Mouse (Mus musculus) hindbrain, postnatal 0 days (tissue): ENCODE data around the gene Ror1. TPM values are rescaled to one million over a fixed set of nuclear protein-coding genes. Genes with fewer than 3 reads are reported as not detected.

Experiments used
- ATAC-seq: fragments of 200-750 bp; cut with Nextera tagmentation; 2 replicates; pipeline ENCODE4 v1.8.0; 2017; ENCODE audit warnings: mild to moderate bottlenecking, moderate TSS enrichment, moderate library complexity
- DNase-seq: peaks from one replicate; pipeline ENCODE4 v3.0.0-alpha.2; 2015; ENCODE audit warnings: low spot score
- H3K27ac ChIP-seq: fragments of 300-500 bp; sonication (generic); 2 replicates; pipeline ENCODE4 v1.5.1; 2014; ENCODE audit warnings: mild to moderate bottlenecking
- H3K27me3 ChIP-seq: fragments of 300-500 bp; sonication (generic); 2 replicates; pipeline ENCODE4 v1.6.1; 2014; ENCODE audit warnings: low read length, mixed read lengths; ENCODE audit not compliant: insufficient read depth
- H3K36me3 ChIP-seq: fragments of 300-500 bp; sonication (generic); 2 replicates; pipeline ENCODE4 v1.6.1; 2014; ENCODE audit warnings: low read length, mixed read lengths; ENCODE audit not compliant: insufficient read depth
- H3K4me1 ChIP-seq: fragments of 300-500 bp; sonication (generic); 2 replicates; pipeline ENCODE4 v1.6.1; 2014; ENCODE audit warnings: antibody characterized with exemption, low read length, mixed read lengths; ENCODE audit not compliant: insufficient read depth
- H3K4me2 ChIP-seq: fragments of 300-500 bp; sonication (generic); 2 replicates; pipeline ENCODE4 v1.6.1; 2014; ENCODE audit warnings: low read depth, mild to moderate bottlenecking, low read length, moderate library complexity, mixed read lengths
- H3K4me3 ChIP-seq: fragments of 300-500 bp; sonication (generic); 2 replicates; pipeline ENCODE4 v1.5.1; 2014; ENCODE audit warnings: low read length
- H3K9ac ChIP-seq: fragments of 300-500 bp; sonication (generic); replicated peaks from 2 replicates; pipeline ENCODE4 v1.6.1; 2014; ENCODE audit warnings: mild to moderate bottlenecking, low read length, moderate library complexity, mixed read lengths
- H3K9me3 ChIP-seq: fragments of 300-500 bp; sonication (generic); 2 replicates; pipeline ENCODE4 v1.6.1; 2016; ENCODE audit warnings: low read length, mixed read lengths
- CTCF ChIP-seq: IDR thresholded peaks from 2 replicates; pipeline ENCODE4 v1.5.1; 2016; ENCODE audit warnings: antibody characterized with exemption, control low read depth, low read depth
- WGBS: fragments of 180-500 bp; shearing (Covaris S2); extraction: QIAGEN DNeasy Blood & Tissue Kit; methylation state at CpG from one replicate; pipeline ENCODE4 v1.1.7; 2014; 5-methylcytosine and 5-hydroxymethylcytosine counted together
- polyA plus RNA-seq: library from polyadenylated mRNA; unstranded; fragments of >200 nt; fragmentation: Nextera tagmentation; extraction: Ambion mirVana; gene quantifications from 2 replicates; pipeline ENCODE4 v1.2.1, GENCODE M21; 2015
- total RNA-seq: library from RNA; depleted of rRNA; stranded (reverse); fragments of >200 nt; gene quantifications from 2 replicates; pipeline ENCODE4 v1.2.3, GENCODE M21; 2014

Gene Ror1
- total and polyA plus RNA-seq, 2 experiments from 2014 or later = 2.0 to 5.8 TPM

GRCm38 (mm10) chr4:100409521-100409920, 313.9 kb downstream of the Ror1 start:
- DNase-seq (no peak), ATAC-seq (no peak)
- H3K9ac ChIP-seq = no peak overlapping the region
- no peak overlapping the region for H3K4me2 ChIP-seq
- H3K4me1 ChIP-seq = no peaks in the 10 kb centered on the region
- no peaks in the 10 kb centered on the region for H3K36me3 ChIP-seq
- no peaks in the 10 kb centered on the region for H3K27me3 ChIP-seq
- H3K4me3 ChIP-seq = no peak overlapping the region
- 81% methylated on average over 8 of the region's 8 CpGs for WGBS
- no peak overlapping the region for H3K27ac ChIP-seq
- TF ChIP-seq CTCF = no peak
- no peaks in the 10 kb centered on the region for H3K9me3 ChIP-seq

- peak; percentile 68 for ATAC-seq
These were observed 316.4 kb downstream of the Ror1 start for GRCm38 (mm10) chr4:100411841-100412539.

GRCm38 (mm10) chr4:100422756-100423155, 327.2 kb downstream of the Ror1 start:
- DNase-seq = peak; percentile 50
- peaks cover 6% of the 10 kb centered on the region; the same call in 1 of the 2 replicates for H3K4me1 ChIP-seq
- no peaks in the 10 kb centered on the region for H3K9me3 ChIP-seq
- no peak overlapping the region for H3K4me3 ChIP-seq
- 8% methylated on average over 3 of the region's 3 CpGs for WGBS
- no peak overlapping the region for H3K9ac ChIP-seq
- no peaks in the 10 kb centered on the region for H3K27me3 ChIP-seq
- TF ChIP-seq CTCF = no peak
- no peak overlapping the region for H3K27ac ChIP-seq
- no peak overlapping the region for H3K4me2 ChIP-seq
- no peak for ATAC-seq
- no peaks in the 10 kb centered on the region for H3K36me3 ChIP-seq

More at GRCm38 (mm10) chr4:100411841-100412539, 316.4 kb downstream of the Ror1 start:
- Histone ChIP-seq H3K4me1 (no peaks in the 10 kb centered on the region), H3K4me2 (no peak overlapping the region), H3K27me3 (no peaks in the 10 kb centered on the region), H3K9me3 (no peaks in the 10 kb centered on the region), H3K36me3 (no peaks in the 10 kb centered on the region), H3K4me3 (no peak overlapping the region), H3K27ac (no peak overlapping the region), H3K9ac (no peak overlapping the region)
- peak; percentile 25 for DNase-seq
- 25% methylated on average over 13 of the region's 13 CpGs for WGBS
- no peak for TF ChIP-seq CTCF

- H3K27me3 ChIP-seq = no peaks in the 10 kb centered on the region
- DNase-seq = peak; percentile 35
- no peak for TF ChIP-seq CTCF
- no peaks in the 10 kb centered on the region for H3K36me3 ChIP-seq
- no peak for ATAC-seq
- peaks cover 6% of the 10 kb centered on the region; the same call in 1 of the 2 replicates for H3K4me1 ChIP-seq
- H3K4me2 ChIP-seq = no peak overlapping the region
- H3K9ac ChIP-seq = no peak overlapping the region
- H3K27ac ChIP-seq = no peak overlapping the region
- no peaks in the 10 kb centered on the region for H3K9me3 ChIP-seq
- H3K4me3 ChIP-seq = no peak overlapping the region
- 81% methylated on average over 1 of the region's 1 CpGs for WGBS
These were observed 330.5 kb downstream of the Ror1 start for GRCm38 (mm10) chr4:100426101-100426500.

- Histone ChIP-seq H3K27me3 (no peaks in the 10 kb centered on the region), H3K4me2 (no peak overlapping the region), H3K9ac (no peak overlapping the region), H3K4me1 (no peaks in the 10 kb centered on the region), H3K27ac (no peak overlapping the region), H3K9me3 (no peaks in the 10 kb centered on the region), H3K4me3 (no peak overlapping the region), H3K36me3 (no peaks in the 10 kb centered on the region)
- DNase-seq = no peak
- no peak for TF ChIP-seq CTCF
- WGBS = 70% methylated on average over 2 of the region's 2 CpGs
- ATAC-seq = no peak
These were observed 333.8 kb downstream of the Ror1 start for GRCm38 (mm10) chr4:100429371-100429900.

DNA sequence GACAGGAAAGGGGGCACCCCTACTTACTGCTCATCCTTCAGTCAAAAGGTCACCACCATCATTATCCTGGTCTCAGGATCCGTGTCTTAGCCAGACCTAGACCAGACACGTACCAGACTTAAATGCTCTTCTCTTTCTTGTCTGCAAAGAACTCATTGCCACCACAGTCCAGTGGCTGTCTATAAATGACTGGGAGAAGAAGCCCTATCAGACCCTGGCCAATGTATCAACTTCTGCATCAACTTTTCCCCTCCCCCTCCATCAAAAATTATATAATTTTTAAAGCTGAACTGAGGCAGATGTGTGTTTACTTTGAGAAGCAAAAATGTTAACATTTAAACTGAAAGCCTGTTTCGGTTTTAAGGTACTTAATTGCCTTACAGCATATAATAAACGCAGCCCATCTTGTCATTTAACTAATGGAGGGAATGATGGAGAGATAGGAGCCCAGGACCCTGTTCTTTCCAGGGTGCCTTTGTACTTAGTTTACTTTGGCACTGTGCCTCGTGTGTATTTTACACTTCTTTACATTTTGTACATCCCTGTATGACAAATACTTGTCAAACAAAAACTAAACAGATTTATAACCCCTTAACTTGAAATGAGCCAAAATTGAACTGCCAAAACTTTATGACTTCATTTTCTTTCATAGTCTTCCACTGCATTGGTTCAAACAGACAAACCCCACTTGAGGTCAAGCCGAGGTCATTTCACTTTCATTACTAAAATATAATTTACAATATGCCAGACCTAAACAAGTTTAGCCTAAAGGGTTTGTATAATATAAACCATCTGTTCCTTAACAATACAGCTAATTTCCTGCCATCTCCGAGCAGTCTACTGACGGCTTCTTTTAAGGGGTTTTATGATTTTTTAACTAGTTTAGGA, 339.9 kb downstream of the Ror1 start:
- Histone ChIP-seq H3K9me3 (peaks cover under 1% of the 10 kb centered on the region; the same call in 1 of the 2 replicates), H3K27ac (no peak overlapping the region), H3K27me3 (no peaks in the 10 kb centered on the region), H3K4me3 (no peak overlapping the region), H3K4me1 (no peaks in the 10 kb centered on the region), H3K4me2 (no peak overlapping the region), H3K36me3 (no peaks in the 10 kb centered on the region), H3K9ac (no peak overlapping the region)
- DNase-seq = no peak
- ATAC-seq = no peak
- TF ChIP-seq CTCF = no peak
- 71% methylated on average over 8 of the region's 8 CpGs for WGBS
